Mouse (Mus musculus) liver, embryonic 13.5 days (tissue): ENCODE data around the gene Cfap70. TPM values are rescaled to one million over a fixed set of nuclear protein-coding genes. Genes with fewer than 3 reads are reported as not detected.

Experiments used
- ATAC-seq: fragments of 200-750 bp; cut with Nextera tagmentation; 2 replicates; pipeline ENCODE4 v1.8.0; 2017; ENCODE audit warnings: low read depth, mild to moderate bottlenecking, moderate number of reproducible peaks, moderate library complexity
- DNase-seq: peaks from one replicate; pipeline ENCODE4 v3.0.0; 2022
- H3K27ac ChIP-seq: fragments of 300-500 bp; sonication (generic); 2 replicates; pipeline ENCODE4 v1.5.1; 2015; ENCODE audit warnings: moderate library complexity, mild to moderate bottlenecking, inconsistent platforms
- H3K27me3 ChIP-seq: fragments of 300-500 bp; sonication (generic); 2 replicates; pipeline ENCODE4 v1.6.1; 2015; ENCODE audit warnings: mild to moderate bottlenecking, inconsistent platforms
- H3K36me3 ChIP-seq: fragments of 300-500 bp; sonication (generic); 2 replicates; pipeline ENCODE4 v1.6.1; 2015; ENCODE audit warnings: mild to moderate bottlenecking, inconsistent platforms
- H3K4me1 ChIP-seq: fragments of 300-500 bp; sonication (generic); replicated peaks from 2 replicates; pipeline ENCODE4 v1.6.1; 2015; ENCODE audit warnings: inconsistent platforms
- H3K4me2 ChIP-seq: fragments of 300-500 bp; sonication (generic); 2 replicates; pipeline ENCODE4 v1.6.1; 2015; ENCODE audit warnings: inconsistent platforms, mild to moderate bottlenecking, moderate library complexity
- H3K4me3 ChIP-seq: fragments of 300-500 bp; sonication (generic); replicated peaks from 2 replicates; pipeline ENCODE4 v1.5.1; 2015; ENCODE audit warnings: mild to moderate bottlenecking, inconsistent platforms
- H3K9ac ChIP-seq: fragments of 300-500 bp; sonication (generic); 2 replicates; pipeline ENCODE4 v1.6.1; 2015; ENCODE audit warnings: mild to moderate bottlenecking, inconsistent platforms
- H3K9me3 ChIP-seq: fragments of 300-500 bp; sonication (generic); replicated peaks from 2 replicates; pipeline ENCODE4 v1.6.1; 2016; ENCODE audit warnings: inconsistent platforms
- WGBS: fragments of 180-500 bp; shearing (Covaris S2); methylation state at CpG from one replicate; pipeline ENCODE4 v1.1.7; 2015; ENCODE audit not compliant: insufficient replicate concordance; 5-methylcytosine and 5-hydroxymethylcytosine counted together
- polyA plus RNA-seq: library from polyadenylated mRNA; unstranded; fragments of >200 nt; fragmentation: Nextera tagmentation; extraction: Ambion mirVana; gene quantifications from 2 replicates; pipeline ENCODE4 v1.2.1, GENCODE M21; 2015

The Cfap70 gene
- polyA plus RNA-seq, 1 experiment from 2014 or later, result not detected

DNA sequence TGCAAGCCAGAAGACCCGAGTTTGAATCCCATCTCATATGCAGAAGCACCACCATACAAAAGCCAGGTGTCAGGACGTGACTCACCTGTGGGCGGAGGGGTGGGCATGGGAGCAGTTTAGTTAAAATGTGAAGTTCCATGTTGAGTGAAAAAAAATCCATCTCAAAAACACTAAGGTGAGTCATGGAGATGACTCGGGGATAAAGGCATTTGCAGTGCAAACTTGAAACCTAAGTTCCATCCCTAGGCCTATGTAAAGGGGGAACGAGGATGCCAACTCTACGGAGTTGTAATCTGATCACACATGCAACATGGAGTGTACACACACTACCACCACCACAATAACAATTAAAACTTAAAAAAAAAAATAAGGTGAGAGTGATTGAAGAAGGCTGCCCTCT, 29.0 kb downstream of the Cfap70 start:
- no peak for DNase-seq
- H3K9ac ChIP-seq, result no peak overlapping the region
- no peak for ATAC-seq
- H3K4me2 ChIP-seq, result no peak overlapping the region
- H3K4me3 ChIP-seq, result no peak overlapping the region
- no peaks in the 10 kb centered on the region for H3K4me1 ChIP-seq
- H3K9me3 ChIP-seq, result no peaks in the 10 kb centered on the region
- no peaks in the 10 kb centered on the region for H3K27me3 ChIP-seq
- H3K27ac ChIP-seq, result no peak overlapping the region
- H3K36me3 ChIP-seq, result no peaks in the 10 kb centered on the region
- 70% methylated on average over 6 of the region's 6 CpGs for WGBS

DNA sequence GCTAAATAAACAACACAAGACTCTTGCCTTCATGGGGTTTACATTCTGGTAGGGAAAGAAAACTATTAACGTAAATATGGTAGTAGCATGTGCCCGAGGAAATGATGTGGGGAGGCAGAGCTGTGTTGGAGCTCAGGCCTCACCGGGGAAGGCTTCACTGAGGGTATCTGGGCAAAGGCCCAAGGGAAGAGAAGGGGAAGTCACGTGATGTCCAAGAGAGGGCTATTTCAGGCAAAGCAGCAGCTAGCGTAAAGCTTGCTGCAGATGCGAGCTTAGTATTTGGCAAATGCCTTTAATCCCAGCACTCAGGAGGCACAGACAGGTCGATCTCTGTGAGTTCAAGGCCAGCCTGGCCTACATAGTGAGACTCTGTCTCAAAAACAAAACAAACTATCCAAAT, 29.8 kb downstream of the Cfap70 start:
- no peaks in the 10 kb centered on the region for H3K4me1 ChIP-seq
- H3K4me3 ChIP-seq, result no peak overlapping the region
- H3K36me3 ChIP-seq, result no peaks in the 10 kb centered on the region
- WGBS, result 49% methylated on average over 7 of the region's 7 CpGs
- no peak overlapping the region for H3K9ac ChIP-seq
- H3K27me3 ChIP-seq, result no peaks in the 10 kb centered on the region
- H3K4me2 ChIP-seq, result no peak overlapping the region
- no peak overlapping the region for H3K27ac ChIP-seq
- DNase-seq (no peak), ATAC-seq (no peak)
- H3K9me3 ChIP-seq, result no peaks in the 10 kb centered on the region

DNA sequence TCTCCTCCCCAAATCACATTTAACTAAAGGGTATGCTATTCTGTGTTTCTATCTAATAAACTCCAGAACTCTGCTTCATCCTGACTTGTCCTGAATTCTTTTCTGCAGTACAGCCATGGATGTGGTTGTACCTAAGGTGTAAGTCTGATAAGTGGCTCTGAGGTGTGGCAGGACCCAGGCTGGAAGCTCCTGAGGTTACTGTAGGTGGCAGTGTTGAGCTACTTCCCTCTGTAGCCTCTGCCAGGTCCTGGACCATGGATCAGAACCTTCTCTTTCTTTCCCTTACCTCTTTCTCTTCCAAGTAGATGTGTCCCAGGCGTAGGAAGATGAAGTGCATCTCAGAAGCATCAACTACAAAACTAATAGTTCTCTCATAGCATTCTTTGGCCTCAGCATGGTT, 52.0 kb downstream of the Cfap70 start:
- no peak overlapping the region for H3K9ac ChIP-seq
- ATAC-seq (peak; percentile 62), DNase-seq (peak; percentile 31)
- H3K4me2 ChIP-seq, result no peak overlapping the region
- no peaks in the 10 kb centered on the region for H3K4me1 ChIP-seq
- H3K27ac ChIP-seq, result no peak overlapping the region
- no peaks in the 10 kb centered on the region for H3K9me3 ChIP-seq
- WGBS, result 21% methylated on average over 1 of the region's 1 CpGs
- H3K27me3 ChIP-seq, result no peaks in the 10 kb centered on the region
- H3K36me3 ChIP-seq, result no peaks in the 10 kb centered on the region
- H3K4me3 ChIP-seq, result no peak overlapping the region

DNA sequence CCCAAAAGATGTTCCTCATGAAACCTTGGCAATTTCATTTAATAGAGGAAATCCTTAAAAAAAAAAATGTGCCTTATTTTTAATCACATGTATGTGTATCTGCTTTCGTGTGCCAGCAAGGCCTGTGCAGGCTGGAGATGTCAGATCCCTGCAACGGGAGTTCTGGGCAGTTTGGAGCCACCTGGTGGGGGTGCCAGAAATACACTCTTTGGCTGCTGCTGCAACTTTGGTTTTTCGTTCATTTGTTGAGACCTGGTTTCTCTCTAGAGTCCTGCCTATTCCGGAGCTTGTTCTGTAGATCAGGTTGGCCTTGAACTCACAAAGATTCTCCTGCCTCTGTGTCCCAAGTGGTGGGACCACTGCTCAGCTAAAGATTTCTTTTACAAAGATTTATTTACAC, 53.2 kb downstream of the Cfap70 start:
- Histone ChIP-seq H3K27me3 (no peaks in the 10 kb centered on the region), H3K9me3 (no peaks in the 10 kb centered on the region), H3K4me1 (peaks cover 6% of the 10 kb centered on the region), H3K9ac (no peak overlapping the region), H3K27ac (no peak overlapping the region), H3K4me3 (no peak overlapping the region), H3K4me2 (no peak overlapping the region), H3K36me3 (no peaks in the 10 kb centered on the region)
- DNase-seq (no peak), ATAC-seq (no peak)
- WGBS, result 40% methylated on average over 4 of the region's 4 CpGs

DNA sequence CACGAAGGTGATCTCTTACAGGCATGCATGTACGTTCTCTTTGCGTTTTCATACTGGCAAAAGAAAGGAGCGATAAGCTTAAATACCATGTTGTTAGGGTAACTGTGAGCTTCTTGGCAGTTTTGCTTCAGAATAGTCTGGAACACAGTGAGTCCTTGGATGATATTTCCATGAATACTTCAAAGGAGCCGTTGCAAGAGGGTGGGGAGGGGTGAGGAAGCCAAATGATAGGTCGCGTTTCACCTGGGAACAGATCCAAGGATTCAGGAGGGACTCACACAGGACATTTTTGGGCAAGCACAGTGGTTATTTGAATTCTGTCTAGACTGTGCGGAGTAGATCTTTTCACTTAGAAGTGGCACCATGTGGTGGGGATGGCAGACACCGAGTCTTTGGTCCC, 54.8 kb downstream of the Cfap70 start:
- Histone ChIP-seq H3K36me3 (no peaks in the 10 kb centered on the region), H3K9me3 (no peaks in the 10 kb centered on the region), H3K27ac (no peak overlapping the region), H3K4me1 (peaks cover 16% of the 10 kb centered on the region), H3K27me3 (no peaks in the 10 kb centered on the region), H3K4me3 (no peak overlapping the region), H3K9ac (no peak overlapping the region), H3K4me2 (no peak overlapping the region)
- WGBS, result 77% methylated on average over 9 of the region's 9 CpGs
- ATAC-seq (no peak), DNase-seq (no peak)

DNA sequence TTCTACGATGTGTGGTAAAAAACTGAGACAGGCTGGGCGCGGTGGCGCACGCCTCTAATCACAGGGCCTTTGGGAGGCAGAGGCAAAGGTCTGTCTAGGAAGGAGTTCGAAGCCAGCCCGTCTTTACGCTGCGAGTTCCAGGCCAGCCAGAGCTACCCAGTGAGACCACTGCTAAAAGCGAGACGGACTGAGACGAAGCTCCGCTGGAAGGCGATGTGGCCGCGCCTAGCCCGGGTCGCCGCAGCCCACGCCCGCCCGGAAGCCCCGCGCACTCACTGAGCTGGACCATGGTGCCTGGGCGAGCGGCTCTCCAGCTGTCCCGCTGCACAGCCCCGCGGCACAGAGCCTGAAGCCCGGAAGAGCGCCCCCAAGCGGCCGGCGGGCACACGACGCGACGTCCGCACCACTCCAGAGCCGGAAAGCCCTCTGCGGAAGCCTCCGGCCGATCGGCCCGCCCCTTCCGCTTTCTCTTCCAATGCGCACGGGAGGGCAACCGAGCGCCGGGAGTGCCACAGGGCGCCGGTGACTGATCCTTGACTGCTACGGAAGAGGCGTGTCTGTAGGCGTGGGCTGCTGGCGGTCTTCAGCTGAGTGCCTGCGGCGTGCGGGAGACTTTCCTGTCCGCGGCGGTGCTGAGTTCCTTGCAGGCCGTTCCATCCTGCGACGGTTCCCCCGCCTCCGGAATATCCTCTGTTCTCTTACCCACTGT, 58.7 kb downstream of the Cfap70 start, which contains the start of gene Mrps16:
Gene Mrps16 (minus strand): TSS at position 430 of the 709 bp plus-strand sequence.
- peak within 1 kb of the TSS; percentile 78 for H3K4me2 ChIP-seq
- peak within 1 kb of the TSS; percentile 77 for H3K4me3 ChIP-seq
- no peaks in the 10 kb centered on the region for H3K9me3 ChIP-seq
- H3K27me3 ChIP-seq, result no peaks in the 10 kb centered on the region
- peaks cover 30% of the 10 kb centered on the region for H3K4me1 ChIP-seq
- peak within 1 kb of the TSS; percentile 86 for H3K27ac ChIP-seq
- peaks cover 23% of the 10 kb centered on the region for H3K36me3 ChIP-seq
- WGBS, result under 1% methylated on average over 68 of the region's 68 CpGs
- ATAC-seq (peak; percentile 96), DNase-seq (peak; percentile 94)
- H3K9ac ChIP-seq, result peak within 1 kb of the TSS; percentile 88

DNA sequence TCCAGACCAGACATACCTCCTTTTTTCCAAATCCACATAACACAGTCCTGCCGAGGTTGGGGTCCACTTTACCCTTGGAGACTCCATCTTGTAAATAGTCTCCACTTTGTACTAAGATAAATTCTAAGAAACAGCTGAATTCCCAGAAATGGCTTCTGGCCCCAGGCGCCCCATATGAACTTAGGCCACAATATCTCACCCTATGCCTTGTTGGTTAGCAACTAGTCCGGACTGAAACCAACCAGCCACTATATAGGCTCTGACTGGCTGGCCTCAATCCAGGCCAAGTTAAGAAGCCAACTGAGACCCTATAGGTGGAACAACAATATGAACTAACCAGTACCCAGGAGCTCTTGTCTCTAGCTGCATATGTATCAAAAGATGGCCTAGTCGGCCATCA, 59.7 kb downstream of the Cfap70 start:
- H3K4me2 ChIP-seq, result peak overlapping the region; percentile 78
- H3K9me3 ChIP-seq, result no peaks in the 10 kb centered on the region
- 38% methylated on average over 4 of the region's 4 CpGs for WGBS
- H3K9ac ChIP-seq, result peak overlapping the region; percentile 88
- H3K4me1 ChIP-seq, result peaks cover 37% of the 10 kb centered on the region
- H3K4me3 ChIP-seq, result peak overlapping the region; percentile 27; the same call in 1 of the 2 replicates
- ATAC-seq (no peak), DNase-seq (no peak)
- no peaks in the 10 kb centered on the region for H3K27me3 ChIP-seq
- H3K27ac ChIP-seq, result peak overlapping the region; percentile 44; the same call in 1 of the 2 replicates
- H3K36me3 ChIP-seq, result peaks cover 27% of the 10 kb centered on the region

DNA sequence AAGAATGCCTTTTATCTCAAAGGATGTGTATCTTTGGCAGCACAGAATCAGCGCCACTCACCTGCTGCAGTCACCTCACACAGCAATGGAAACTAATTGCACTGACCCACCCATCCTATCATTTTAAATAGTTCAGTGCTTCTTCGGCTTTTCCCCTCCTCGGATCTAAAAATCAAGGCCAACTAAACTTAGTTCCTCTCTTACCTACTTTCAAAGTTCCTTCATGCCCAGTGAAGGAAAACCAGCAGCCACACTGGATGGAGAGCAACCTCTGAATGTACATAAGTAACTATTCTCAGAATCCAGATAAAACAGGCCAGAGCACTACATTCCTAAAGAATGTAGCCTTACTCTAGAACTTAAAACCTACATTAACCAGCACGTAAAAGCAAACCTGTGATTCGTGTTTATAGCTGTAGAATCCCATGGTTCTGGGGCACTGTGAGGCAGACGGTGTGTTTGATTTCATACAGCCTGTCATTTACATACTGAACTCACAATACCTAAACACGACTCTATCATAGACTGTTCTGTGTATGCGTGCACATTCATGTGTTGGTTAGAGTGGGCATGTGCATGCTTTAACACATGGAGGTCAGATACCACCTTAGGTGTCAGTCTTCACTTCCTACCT, 62.5 kb downstream of the Cfap70 start:
- WGBS, result 74% methylated on average over 8 of the region's 8 CpGs
- no peaks in the 10 kb centered on the region for H3K27me3 ChIP-seq
- peak overlapping the region; percentile 77 for H3K4me2 ChIP-seq
- H3K9me3 ChIP-seq, result no peaks in the 10 kb centered on the region
- H3K4me3 ChIP-seq, result peak overlapping the region; percentile 87
- H3K27ac ChIP-seq, result peak overlapping the region; percentile 84
- DNase-seq (no peak), ATAC-seq (no peak)
- peak overlapping the region; percentile 94 for H3K9ac ChIP-seq
- peaks cover 58% of the 10 kb centered on the region for H3K4me1 ChIP-seq
- peaks cover 55% of the 10 kb centered on the region for H3K36me3 ChIP-seq

DNA sequence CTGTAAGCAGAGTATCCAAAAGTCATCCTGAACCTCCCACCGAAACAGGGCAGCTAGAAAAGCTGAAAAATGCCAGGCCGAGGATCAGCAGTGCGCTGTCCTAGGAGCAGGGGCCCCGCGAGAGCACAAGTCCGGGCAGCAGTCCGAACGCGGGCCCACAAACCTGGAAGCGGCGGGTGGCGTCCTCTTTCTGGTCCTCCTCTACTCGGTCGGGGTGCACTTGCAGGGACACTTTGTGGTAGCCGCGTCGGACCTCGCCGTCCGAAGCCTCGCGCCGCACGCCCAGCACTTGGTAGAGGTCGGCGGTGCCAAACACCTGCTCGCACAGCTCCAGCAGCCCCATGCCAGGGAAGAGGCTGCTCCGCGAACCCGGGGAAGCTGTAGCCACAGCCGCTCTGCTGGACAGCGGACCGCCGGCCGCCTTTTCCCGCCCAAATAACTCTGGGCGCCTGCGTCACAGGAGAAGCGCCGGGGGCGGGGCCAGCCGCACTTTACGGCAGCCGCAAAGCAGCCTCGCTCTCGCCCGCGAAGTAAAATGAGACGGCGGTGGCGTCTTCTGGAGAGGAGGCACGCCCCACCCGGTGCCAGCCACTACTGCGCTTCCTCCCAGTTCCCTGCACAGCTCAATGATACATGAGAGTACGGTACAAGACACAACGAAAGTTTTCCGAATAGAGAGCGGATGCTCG, 63.4 kb downstream of the Cfap70 start, which contains the start of gene Dnajc9:
Gene Dnajc9 (minus strand): TSS at position 470 of the 689 bp plus-strand sequence.
- Histone ChIP-seq H3K27me3 (no peaks in the 10 kb centered on the region), H3K4me2 (peak within 1 kb of the TSS; percentile 77), H3K4me1 (peaks cover 50% of the 10 kb centered on the region), H3K9me3 (no peaks in the 10 kb centered on the region), H3K9ac (peak within 1 kb of the TSS; percentile 94), H3K36me3 (peaks cover 63% of the 10 kb centered on the region), H3K27ac (peak within 1 kb of the TSS; percentile 84), H3K4me3 (peak within 1 kb of the TSS; percentile 87)
- under 1% methylated on average over 59 of the region's 59 CpGs for whole genome bisulfite sequencing
- DNase-seq, result peak; percentile 90
- peak; percentile 63 for ATAC-seq

DNA sequence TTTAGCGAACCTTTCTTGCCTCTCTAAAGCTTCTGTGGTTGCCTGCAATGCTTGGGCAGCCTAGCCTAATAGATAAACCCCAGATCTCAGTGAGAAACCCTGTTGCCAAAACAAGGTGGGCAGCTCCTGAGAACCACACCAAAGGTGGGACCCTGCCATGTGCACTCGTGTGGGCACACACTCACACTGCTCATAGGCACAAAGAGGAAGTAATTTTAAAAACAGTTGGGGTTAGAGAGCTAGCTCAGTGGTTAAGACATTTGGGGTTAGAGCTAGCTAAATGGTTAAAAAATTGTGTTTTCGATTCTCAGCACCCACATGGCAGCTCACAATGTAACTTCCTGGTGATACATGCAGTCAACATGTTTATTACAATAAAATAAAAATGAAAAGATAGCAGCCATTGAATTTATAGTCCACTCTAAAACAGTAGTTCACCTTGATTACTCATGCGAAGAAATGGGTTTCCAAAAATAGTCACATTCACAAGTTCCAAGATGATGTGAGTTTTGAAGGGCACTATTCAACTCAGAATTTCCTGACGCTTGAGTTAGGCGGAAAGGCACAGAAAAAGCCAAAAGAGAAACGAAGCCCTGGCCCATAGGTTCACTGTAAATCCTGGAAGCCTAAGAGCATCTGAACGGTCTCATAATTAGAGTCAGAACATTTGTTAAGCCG, 72.1 kb downstream of the Cfap70 start:
- no peak overlapping the region for H3K9ac ChIP-seq
- ATAC-seq (no peak), DNase-seq (no peak)
- H3K9me3 ChIP-seq, result no peaks in the 10 kb centered on the region
- 70% methylated on average over 9 of the region's 9 CpGs for WGBS
- no peak overlapping the region for H3K4me2 ChIP-seq
- peaks cover 48% of the 10 kb centered on the region for H3K36me3 ChIP-seq
- H3K4me1 ChIP-seq, result peaks cover 21% of the 10 kb centered on the region
- no peak overlapping the region for H3K27ac ChIP-seq
- no peaks in the 10 kb centered on the region for H3K27me3 ChIP-seq
- no peak overlapping the region for H3K4me3 ChIP-seq

DNA sequence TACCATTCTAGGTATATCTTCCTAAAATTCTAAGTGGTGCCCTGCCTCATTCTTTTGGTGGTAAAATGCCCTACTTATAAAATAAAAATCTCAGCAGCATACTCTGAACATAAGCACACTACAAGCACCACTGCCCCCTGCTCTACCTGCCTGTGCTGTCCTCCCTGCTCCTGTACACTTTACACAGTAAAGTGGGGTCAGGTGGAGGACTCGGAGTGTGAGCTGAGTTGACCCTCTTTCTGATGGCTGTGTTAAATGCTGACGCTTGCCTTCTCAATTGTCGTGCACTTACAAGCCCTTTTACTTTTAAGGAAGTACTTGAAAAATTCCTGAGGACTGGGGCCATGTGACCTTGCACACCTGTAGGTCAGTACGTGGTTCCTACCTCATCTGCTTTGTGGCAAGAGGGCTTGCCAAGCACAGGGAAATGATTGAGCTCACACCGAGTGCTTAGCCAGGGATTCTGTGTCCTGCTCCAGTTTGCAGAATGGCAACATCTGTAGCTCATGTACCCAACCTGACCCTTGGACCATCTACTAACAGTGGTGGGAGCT, 72.9 kb downstream of the Cfap70 start:
- Histone ChIP-seq H3K4me3 (no peak overlapping the region), H3K4me2 (no peak overlapping the region), H3K36me3 (peaks cover 42% of the 10 kb centered on the region), H3K4me1 (peaks cover 21% of the 10 kb centered on the region), H3K27me3 (no peaks in the 10 kb centered on the region), H3K27ac (no peak overlapping the region), H3K9me3 (no peaks in the 10 kb centered on the region), H3K9ac (no peak overlapping the region)
- ATAC-seq (no peak), DNase-seq (no peak)
- 72% methylated on average over 5 of the region's 5 CpGs for WGBS
